Mouse (Mus musculus): ENCODE measurements around the gene Focad.

- no peak for TF ChIP-seq HCFC1 (IDR thresholded peaks at IDR 0.05; ENCODE audit: borderline replicate concordance, insufficient read depth, low read length)
- TF ChIP-seq CHD2 (IDR thresholded peaks at IDR 0.05; ENCODE audit: low read depth, low read length), result no peak
- TF ChIP-seq MAFK (IDR thresholded peaks at IDR 0.05; ENCODE audit: insufficient read depth, low read depth, low read length), result no peak
- no peak for TF ChIP-seq ZNF384 (IDR thresholded peaks at IDR 0.05; ENCODE audit: low read depth, low read length)
- TF ChIP-seq ZC3H11A (IDR thresholded peaks at IDR 0.05; ENCODE audit: borderline replicate concordance, low read depth, low read length), result no peak
These were observed 301.3 kb downstream of the Focad start for GRCm38 (mm10) chr4:88395717-88396116.
